Mouse (Mus musculus) layer of hippocampus, adult 18-20 months (tissue): ENCODE data around the gene Capn12. TPM values are rescaled to one million over a fixed set of nuclear protein-coding genes. Genes with fewer than 3 reads are reported as not detected.

Experiments
- DNase-seq, 2 experiments: peaks; one replicate each; pipeline ENCODE4 v3.0.0; 2022; ENCODE audit warnings: low spot score in 2 of 2
- total RNA-seq, 2 experiments: library from RNA; stranded (reverse); gene quantifications; 2 replicates each; pipeline ENCODE4 v1.2.3; 2021

Capn12 gene
- total RNA-seq, 2 experiments from 2014 or later = 0.50 to 0.76 TPM

DNA sequence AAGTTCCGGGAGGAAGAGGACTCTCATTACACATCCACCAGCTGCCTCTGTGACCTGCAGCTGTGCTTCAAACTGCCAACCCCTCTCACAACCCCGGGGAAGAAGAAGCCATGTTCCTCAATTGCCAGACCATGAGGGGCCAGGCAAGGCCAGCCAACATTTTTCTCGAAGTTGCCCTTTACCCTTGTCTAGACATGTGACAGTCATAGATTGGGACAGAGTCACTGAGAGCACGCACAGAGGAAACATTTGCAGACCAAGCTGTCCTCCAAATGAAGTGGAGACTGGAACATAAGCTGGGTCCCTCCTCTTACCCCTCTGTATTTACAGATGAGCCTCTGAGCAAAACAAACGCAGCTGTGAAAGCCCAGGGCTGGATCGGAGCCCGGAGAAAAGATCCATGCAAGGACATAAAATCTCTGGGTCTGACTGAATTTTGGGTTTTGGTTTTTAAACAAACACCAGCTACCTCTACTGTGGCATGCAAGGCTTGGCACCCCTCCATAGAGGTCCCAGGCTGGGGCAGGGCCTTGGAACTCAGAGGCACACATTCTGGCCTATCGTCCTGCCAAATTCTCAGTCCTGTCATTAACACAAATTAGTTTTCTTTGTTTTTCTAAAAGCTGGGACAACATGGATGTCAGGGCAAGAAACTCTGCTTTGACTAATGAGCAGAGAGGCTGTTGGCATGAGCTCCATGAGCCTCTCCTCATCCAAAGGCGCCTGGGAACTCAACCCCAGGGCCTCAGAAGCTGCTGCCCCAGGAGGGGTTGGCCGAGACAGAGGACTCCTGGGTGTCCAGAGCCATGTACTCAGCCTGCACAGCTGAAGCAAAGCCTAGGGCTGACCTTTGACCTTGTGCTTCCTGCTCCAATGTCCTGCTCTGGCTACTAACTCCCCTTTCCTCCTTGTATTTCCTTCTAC is 36.5 kb downstream of the Capn12 start:
- peak; percentile 72 to 83 for DNase-seq

GRCm38 (mm10) chr7:28918540-28918939 is 37.3 kb downstream of the Capn12 start:
- DNase-seq = peak in 1 of 2 experiments; percentile 47

DNA sequence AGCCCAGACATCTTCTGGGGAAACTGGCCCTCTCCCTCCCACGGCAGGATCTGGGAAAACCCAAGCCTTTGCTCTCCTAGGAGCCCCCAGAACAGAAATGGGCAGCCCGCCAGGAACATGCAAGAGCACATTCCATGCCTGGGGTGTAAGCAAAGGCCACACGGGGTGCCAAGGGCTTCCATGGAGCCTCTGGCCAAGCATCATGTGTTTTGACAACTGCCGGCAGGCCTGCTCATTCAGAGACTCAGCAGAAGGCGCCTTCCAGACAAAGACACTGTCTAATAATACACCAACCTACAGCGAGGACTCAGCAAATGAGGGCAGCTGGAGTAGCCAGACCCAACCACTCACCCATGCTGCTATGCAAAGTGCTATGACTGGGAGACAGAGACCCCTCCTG is 38.6 kb downstream of the Capn12 start:
- DNase-seq = peak in 1 of 2 experiments; percentile 44

DNA sequence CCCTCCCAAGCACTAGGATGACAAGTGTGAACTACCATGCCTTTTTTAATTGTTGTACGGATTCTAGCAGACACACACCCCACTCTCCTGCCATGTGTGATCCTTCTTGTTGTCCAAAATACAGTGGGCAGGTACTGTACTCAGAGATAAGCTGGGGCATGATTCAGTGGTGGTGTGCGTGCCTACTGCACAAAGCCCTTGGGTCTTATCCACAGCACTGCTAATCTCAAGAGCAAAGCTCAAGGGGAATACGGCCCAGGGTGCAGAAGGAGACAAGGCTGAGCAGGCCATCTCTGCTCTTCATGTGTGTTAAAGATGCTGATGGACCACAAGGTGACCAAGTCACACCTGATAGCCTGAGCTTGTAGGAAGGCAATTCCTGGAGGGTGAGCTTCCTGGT is 40.0 kb downstream of the Capn12 start:
- DNase-seq = no peak

GRCm38 (mm10) chr7:28921722-28922465 is 40.7 kb downstream of the Capn12 start:
- no peak for DNase-seq

DNA sequence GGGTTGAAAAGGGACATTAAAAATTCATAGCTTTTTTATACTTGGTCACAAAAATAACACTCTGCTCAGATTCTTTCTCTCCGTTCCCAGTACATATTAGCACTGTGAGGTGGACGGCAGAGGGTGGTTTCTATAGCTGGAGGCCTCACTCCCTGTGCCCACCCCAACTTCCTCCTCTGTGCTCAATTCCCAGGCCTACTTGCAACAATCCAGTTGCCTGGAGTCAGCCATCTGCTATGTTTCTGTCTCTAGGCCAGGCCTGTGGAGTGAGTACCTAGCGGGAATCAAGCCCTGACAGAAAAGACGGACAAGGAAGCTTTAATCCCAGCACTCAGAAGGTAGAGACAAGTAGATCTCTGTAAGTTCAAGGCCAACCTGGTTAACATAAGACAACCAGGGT is 41.4 kb downstream of the Capn12 start:
- no peak for DNase-seq

DNA sequence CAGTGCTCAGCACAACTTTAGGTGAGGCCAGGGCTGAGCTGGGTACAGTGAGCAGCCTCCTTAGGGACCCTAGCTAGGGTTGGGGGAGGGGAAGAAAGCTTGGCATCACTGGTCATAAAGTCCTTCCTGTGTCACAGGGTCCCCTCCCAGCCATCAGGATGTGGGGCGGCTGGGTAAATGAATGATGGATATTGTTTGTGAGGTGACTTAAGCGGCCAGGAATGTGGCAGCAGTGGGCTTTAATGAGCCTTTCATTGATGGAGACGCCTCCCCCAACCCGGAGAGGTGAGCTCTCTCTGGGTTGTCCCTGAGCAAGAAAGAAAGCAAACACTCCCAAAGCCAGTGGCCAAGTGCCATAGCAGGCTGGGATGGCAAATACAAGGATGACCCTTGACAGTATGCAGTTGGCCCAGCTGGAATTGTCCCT is 42.7 kb downstream of the Capn12 start:
- no peak for DNase-seq

DNA sequence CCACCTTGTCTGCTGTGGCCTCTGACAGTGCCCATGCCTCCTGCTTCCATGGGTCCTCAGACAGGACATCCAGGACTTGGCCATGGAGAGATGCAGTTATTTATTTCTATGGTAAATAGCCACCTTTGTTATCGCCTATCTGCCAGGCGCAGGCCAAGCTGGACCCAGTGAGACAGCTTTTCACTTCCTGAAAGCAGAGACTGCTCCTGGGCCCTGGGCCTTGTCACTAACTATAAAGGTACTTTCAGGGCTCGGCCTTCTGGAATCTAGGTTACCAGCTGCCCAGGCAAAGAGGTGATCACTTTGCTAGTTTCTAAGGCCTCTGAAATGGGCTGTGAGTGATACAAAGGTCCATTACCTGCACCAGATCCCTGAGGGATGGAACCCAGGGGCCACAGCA is 43.6 kb downstream of the Capn12 start:
- no peak for DNase-seq

- DNase-seq = no peak
These were observed 44.1 kb downstream of the Capn12 start for GRCm38 (mm10) chr7:28925317-28925716.

GRCm38 (mm10) chr7:28926172-28926571 is 45.0 kb downstream of the Capn12 start:
- DNase-seq = no peak

DNA sequence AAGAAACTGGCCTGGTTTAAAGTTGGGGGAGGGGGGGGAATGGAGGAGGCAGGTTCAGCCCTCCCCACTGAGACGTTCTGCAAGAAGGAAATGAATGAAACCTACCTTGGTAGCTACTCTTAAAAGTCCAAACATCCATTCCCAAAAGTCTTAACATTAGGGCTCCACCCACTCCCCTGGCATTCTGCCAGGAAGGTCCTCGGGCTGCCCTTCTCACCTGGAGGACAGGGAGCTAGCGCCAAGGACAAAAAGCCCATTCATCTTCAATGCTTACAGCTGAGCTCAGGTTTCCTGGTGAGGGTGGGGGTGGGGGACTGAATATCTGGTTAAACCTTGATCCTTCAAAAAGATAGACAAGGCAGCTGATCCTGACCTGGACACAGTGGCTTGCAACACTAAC is 48.2 kb downstream of the Capn12 start:
- DNase-seq = no peak

DNA sequence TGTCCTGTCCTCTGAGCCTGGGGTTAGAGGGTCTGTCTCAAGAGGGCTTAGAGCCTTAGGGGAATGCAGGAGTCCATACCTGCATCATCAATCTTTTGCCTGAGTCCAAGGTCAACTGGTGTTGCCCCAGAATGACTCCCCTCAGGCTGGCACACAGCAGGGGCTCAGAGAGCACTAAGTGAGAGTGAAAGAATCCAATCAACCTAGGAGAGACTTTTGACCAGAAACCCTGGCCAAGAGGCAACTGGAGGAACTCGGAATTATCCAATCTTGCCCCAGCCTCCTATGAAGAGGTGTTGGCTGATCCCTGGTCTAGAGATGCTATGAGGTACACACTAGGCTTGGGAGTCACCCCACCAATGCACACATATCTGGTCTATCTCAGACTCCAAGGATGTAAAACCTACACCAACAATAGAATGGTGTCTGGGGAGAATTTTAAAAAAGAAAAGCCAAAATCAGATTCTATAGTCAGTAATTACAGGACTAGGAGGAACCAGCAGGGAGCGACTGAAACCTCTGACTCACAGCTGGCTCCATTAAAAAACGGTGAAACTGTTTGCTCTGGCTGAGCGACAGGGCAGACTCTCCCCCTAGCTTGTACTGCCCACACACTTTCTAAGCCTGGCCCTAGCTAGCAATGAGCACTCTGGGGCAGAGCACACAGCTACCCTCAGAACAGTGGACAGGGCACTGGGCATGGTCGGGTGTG is 49.3 kb downstream of the Capn12 start:
- no peak for DNase-seq

DNA sequence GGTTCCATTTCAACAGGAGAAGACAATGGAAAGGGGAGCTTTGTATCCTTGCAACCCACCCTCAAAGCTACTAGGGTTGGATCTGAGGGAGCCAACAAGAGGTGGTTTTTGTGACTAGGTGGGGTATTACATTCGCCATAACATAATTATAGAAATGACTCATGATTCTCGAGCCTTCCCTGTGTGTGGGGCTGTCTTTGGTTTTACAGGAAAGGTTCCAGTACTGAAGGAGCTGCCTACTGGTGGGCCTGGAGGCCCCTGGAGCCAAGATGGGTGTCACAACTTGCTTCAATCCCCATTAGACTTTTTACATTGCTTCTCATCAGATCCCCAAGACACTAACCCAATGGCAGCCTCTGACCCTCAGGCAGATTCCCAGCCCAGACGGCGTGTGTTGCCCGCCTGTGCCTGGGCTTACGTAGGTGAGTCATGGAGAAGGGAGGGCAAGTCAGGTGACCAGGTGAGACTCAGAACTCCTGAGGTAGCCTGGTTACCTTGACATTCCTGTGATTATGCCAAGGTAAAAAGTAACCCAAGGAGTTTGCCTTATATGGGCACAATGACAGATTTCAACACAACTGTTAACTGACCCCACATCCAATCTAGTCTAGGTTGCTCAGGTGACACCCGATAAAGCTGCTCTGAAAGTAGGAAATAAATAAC is 49.9 kb downstream of the Capn12 start:
- DNase-seq = no peak

DNA sequence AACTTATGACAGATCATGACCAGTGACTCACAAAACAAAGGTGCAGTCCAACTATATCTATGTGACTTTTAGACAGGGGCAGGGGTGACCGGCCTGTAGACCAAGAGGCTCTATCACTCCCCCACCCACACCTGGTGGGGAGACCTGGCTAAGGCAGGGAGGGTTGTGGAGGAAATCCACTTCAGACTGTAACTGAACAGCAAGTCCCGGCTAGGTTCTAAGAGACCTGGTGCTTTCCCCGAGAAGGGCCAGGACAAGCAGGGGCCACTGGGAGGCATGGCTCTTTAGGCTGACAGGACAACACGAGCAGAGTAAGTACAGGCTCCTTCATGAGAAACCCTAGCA is 50.4 kb downstream of the Capn12 start:
- no peak for DNase-seq

GRCm38 (mm10) chr7:28932421-28933041 is 51.3 kb downstream of the Capn12 start:
- no peak for DNase-seq

DNA sequence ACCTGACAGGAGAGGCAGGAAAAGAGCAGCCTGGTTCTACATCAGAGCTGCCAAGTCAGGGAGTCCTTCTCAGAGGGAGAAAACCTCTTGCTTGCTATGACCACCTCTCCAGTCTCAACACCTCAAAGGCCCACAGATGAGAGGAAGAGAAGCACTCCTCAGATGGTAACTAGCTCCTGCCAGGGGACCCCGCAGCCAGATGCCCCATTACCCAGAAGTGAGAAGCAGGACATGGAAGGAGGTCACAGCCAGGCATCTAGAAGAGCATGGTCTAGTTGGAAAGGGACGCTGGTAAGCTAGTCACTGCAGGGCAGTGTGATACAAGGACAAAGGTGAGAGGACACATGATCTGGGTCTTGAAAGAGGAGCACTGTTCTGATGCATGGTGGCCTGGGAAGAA is 52.6 kb downstream of the Capn12 start:
- DNase-seq = no peak

DNA sequence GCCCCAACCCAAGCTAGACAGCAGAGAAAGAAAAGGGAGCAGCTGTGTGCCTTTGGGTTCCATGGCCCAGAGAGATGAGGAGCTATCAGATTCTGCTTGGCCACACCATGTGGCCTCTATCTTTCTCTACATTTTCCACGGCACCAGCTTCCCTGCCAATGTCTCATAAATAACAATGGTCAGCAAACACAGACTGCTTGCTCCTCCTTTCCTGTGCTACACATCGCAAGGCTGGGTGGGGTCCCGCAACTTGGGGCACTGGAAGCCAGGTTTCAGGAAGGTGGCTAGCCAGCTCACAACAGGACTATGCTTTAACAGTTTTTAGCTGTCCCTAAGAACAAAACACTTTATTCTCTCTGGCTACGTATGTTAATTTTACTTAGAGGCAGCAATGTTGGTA is 55.6 kb downstream of the Capn12 start:
- DNase-seq = no peak

- no peak for DNase-seq
These were observed 57.4 kb downstream of the Capn12 start for GRCm38 (mm10) chr7:28938654-28939053.

DNA sequence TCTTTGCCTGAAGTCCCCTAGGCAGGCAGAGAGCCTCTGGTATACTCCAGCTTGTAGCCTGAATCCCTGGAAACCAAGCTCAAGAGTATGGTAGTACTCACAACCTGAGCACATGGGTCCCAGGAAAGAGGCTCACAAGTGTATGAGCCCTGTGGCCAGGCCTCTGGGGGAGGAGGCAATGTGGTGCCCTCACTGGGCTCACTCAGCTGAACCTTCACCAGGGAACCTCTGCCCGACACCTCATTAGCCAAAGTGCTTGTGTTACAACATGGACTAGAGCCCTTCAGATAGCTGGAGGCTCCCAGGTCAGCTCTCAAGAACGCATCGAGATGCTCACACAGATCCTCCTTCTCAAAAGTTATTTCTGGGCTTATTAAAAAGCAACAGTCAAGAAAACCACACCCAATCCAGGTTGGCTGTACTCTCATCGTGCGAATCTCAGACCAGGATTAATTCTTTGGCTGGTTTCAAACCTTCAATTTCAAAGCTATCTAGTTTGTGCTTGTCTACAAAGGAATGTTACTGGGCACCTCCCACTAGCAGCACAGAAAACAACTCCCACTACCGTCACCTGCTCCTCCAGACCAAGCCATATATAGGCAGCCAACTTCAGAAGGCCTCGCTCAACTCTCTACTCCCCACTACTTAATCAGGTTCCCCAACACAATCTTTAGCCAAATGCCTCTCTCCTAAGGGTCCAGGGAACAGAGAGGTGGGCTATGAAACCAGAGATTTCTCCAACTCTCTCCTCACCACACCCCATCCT is 58.4 kb downstream of the Capn12 start:
- no peak for DNase-seq

DNA sequence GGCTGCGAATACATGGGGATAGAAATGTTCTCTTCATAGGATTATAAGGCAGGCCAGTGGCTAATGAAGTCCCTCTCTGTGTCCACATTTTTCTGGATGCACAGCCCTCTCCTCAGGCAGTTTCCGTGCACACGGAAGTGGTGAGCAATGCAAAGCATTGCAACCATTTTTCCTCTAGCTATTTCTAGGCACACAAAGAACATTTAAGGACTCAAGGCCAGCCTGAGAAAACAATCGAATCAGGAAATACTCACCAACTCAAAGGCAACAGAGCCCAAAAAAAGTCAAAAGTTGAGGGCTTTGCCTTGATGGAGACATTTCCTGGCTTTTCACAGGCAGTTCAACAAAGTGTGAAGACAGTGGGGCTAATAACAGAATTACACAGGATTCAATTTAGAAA is 59.9 kb downstream of the Capn12 start:
- no peak for DNase-seq
